Mouse (Mus musculus): ENCODE results near the gene Nupl2.

- TF ChIP-seq POLR2A (IDR thresholded peaks at IDR 0.05; ENCODE audit: insufficient read depth, low read length) (no peak), CTCF (IDR thresholded peaks at IDR 0.05; ENCODE audit: low read depth, low read length) (no peak), EP300 (IDR thresholded peaks at IDR 0.05; ENCODE audit: insufficient read depth, low read depth, low read length) (no peak)
Observed at GRCm38 (mm10) chr5:24184011-24184410, 19.2 kb downstream of the Nupl2 start.
